Mouse (Mus musculus) erythroblast, embryonic 14.5 days (primary cell): Measurements from ENCODE around the gene Ppp2r2d.

Source experiments
- GATA1 ChIP-seq: IDR thresholded peaks from 2 replicates; pipeline ENCODE4 v1.6.1; 2012; ENCODE audit warnings: low read length, inconsistent platforms, mixed read lengths
- TAL1 ChIP-seq: IDR thresholded peaks from 3 replicates; pipeline ENCODE4 v1.6.1; 2012; ENCODE audit warnings: low read length, inconsistent platforms, mixed read lengths

GRCm38 (mm10) chr7:138841436-138842151 is 4.3 kb upstream of the Ppp2r2d start:
- no peak for TF ChIP-seq GATA1
- no peak for TF ChIP-seq TAL1
